Comparison of ENCODE assay signal across 8 mouse cellular contexts in genomic region chr7:49778904-49779615, GRCm38 (mm10). TPM values are rescaled to one million over a fixed set of nuclear protein-coding genes. Genes with fewer than 3 reads are reported as not detected.
DNase-seq lines count a peak whose midpoint lies in the region; ATAC-seq lines count a peak whose summit lies in the region.

No protein-coding gene starts in this region.

- H3K27ac ChIP-seq in limb, embryonic 13.5 days, result 0 out of 2 replicates have a peak overlapping the region, but pooled peaks have one; percentile 65

- H3K9me3 ChIP-seq in limb, embryonic 13.5 days, result no peaks in the 10 kb centered on the region

- no peaks in the 10 kb centered on the region for H3K27me3 ChIP-seq in limb, embryonic 13.5 days

- ATAC-seq in limb, embryonic 13.5 days (ENCODE audit: low FRiP score, low read depth), result no peak

- peak overlapping the region; percentile 77 for H3K9ac ChIP-seq in limb, embryonic 13.5 days

- DNase-seq in adrenal gland, postnatal 14 days, result peak; percentile 26
- no peak for DNase-seq in adrenal gland, postnatal 10 days
- DNase-seq in right cerebral cortex, adult 18-20 months, result peak; percentile 37
- DNase-seq in right cerebral cortex, postnatal 4 days, result no peak
- DNase-seq in frontal cortex, postnatal 10 days (ENCODE audit: low spot score in 2 of 2), result peak; percentile 22 to 44
- DNase-seq in neural tube, embryonic 10.5 days (ENCODE audit: extremely low spot score, low spot score), result peak; percentile 19
- DNase-seq in gastrocnemius, adult 18-20 months (ENCODE audit: low spot score), result no peak

- peak overlapping the region; percentile 67 for H3K4me3 ChIP-seq in limb, embryonic 13.5 days

- peak overlapping the region; percentile 76 for H3K4me2 ChIP-seq in limb, embryonic 13.5 days (replicated peaks)

- WGBS in limb, embryonic 13.5 days, result 77% methylated on average over 12 of the region's 12 CpGs

- H3K36me3 ChIP-seq in limb, embryonic 13.5 days, result peaks cover 27% of the 10 kb centered on the region

- H3K4me1 ChIP-seq in limb, embryonic 13.5 days, result peaks cover 11% of the 10 kb centered on the region

RNA-seq across cellular contexts. Expression of gene Prmt3, which starts 0.9 kb away (rescaled TPM):
- total RNA-seq in adrenal gland, postnatal 14 days (2021), result 27.8 and 30.7 TPM in 2 replicates
- 10 to 100 TPM; 23.2 to 26.7 TPM for total RNA-seq in adrenal gland, postnatal 10 days (2021)
- 49.8 and 51.1 TPM in 2 replicates for polyA plus RNA-seq in limb, embryonic 13.5 days (2015; fragmentation: Nextera tagmentation; extraction: Ambion mirVana)
- 10 to 100 TPM; 11.2 to 13.2 TPM for total RNA-seq in gastrocnemius, adult 18-20 months (2021)

RNA-seq across cellular contexts. Expression of gene Htatip2, which starts 20.1 kb away (rescaled TPM):
- total RNA-seq in adrenal gland, postnatal 14 days (2021), result 17.8 and 19.6 TPM in 2 replicates
- 10 to 100 TPM; 16.1 to 17.7 TPM for total RNA-seq in adrenal gland, postnatal 10 days (2021)
- polyA plus RNA-seq in limb, embryonic 13.5 days (2015; fragmentation: Nextera tagmentation; extraction: Ambion mirVana), result 7.2 and 7.3 TPM in 2 replicates
- 1 to 10 TPM; 6.8 to 8.7 TPM for total RNA-seq in gastrocnemius, adult 18-20 months (2021)

Comparison
In these comparisons a context has a peak if more than half of its experiments do, and no peak if none do; other contexts are left out.
1. DNase-seq: peak in adrenal gland, postnatal 14 days (single experiment), right cerebral cortex, adult 18-20 months (single experiment), frontal cortex, postnatal 10 days (2 of 2) and neural tube, embryonic 10.5 days (single experiment); none in adrenal gland, postnatal 10 days (single experiment), right cerebral cortex, postnatal 4 days (single experiment) and gastrocnemius, adult 18-20 months (single experiment).